Mouse (Mus musculus): ENCODE measurements around the gene Tnrc6b.

GRCm38 (mm10) chr15:80989712-80990111 lies 278.6 kb downstream of the Tnrc6b start:
- no peak for TF ChIP-seq CTCF (IDR thresholded peaks at IDR 0.05)
- peak; percentile 97 for TF ChIP-seq EP300 (IDR thresholded peaks at IDR 0.05)

Measured in lung, postnatal 0 days (tissue).